Mouse (Mus musculus): ENCODE results near the gene Ranbp17.

- TF ChIP-seq POLR2A (IDR thresholded peaks at IDR 0.05; ENCODE audit: borderline replicate concordance, low read depth, low read length): no peak
- TF ChIP-seq CTCF (IDR thresholded peaks at IDR 0.05; ENCODE audit: low read depth, low read length): no peak
These were observed 287.0 kb downstream of the Ranbp17 start for GRCm38 (mm10) chr11:33226516-33226915.
